Mouse (Mus musculus) embryonic facial prominence, embryonic 15.5 days (tissue): ENCODE measurements around the gene Gabrb2. TPM values are rescaled to one million over a fixed set of nuclear protein-coding genes. Genes with fewer than 3 reads are reported as not detected.

Source experiments
- ATAC-seq: fragments of 200-750 bp; cut with Nextera tagmentation; 2 replicates; pipeline ENCODE4 v1.8.0; 2017; ENCODE audit warnings: low read depth, moderate TSS enrichment; ENCODE audit not compliant: insufficient number of reproducible peaks, low FRiP score, low TSS enrichment
- H3K27ac ChIP-seq: fragments of 300-500 bp; sonication (generic); replicated peaks from 2 replicates; pipeline ENCODE4 v1.5.1; 2015; ENCODE audit warnings: mild to moderate bottlenecking, inconsistent platforms
- H3K27me3 ChIP-seq: fragments of 300-500 bp; sonication (generic); 2 replicates; pipeline ENCODE4 v1.6.1; 2015; ENCODE audit warnings: inconsistent platforms
- H3K36me3 ChIP-seq: fragments of 300-500 bp; sonication (generic); 2 replicates; pipeline ENCODE4 v1.6.1; 2015; ENCODE audit warnings: mild to moderate bottlenecking, inconsistent platforms
- H3K4me1 ChIP-seq: fragments of 300-500 bp; sonication (generic); 2 replicates; pipeline ENCODE4 v1.6.1; 2015; ENCODE audit warnings: inconsistent platforms
- H3K4me2 ChIP-seq: fragments of 300-500 bp; sonication (generic); replicated peaks from 2 replicates; pipeline ENCODE4 v1.6.1; 2015; ENCODE audit warnings: mild to moderate bottlenecking, inconsistent platforms
- H3K4me3 ChIP-seq: fragments of 300-500 bp; sonication (generic); replicated peaks from 2 replicates; pipeline ENCODE4 v1.5.1; 2015; ENCODE audit warnings: mild to moderate bottlenecking, inconsistent platforms
- H3K9ac ChIP-seq: fragments of 300-500 bp; sonication (generic); 2 replicates; pipeline ENCODE4 v1.6.1; 2015; ENCODE audit warnings: inconsistent platforms
- H3K9me3 ChIP-seq: fragments of 300-500 bp; sonication (generic); replicated peaks from 2 replicates; pipeline ENCODE4 v1.6.1; 2016; ENCODE audit warnings: inconsistent platforms
- WGBS: fragments of 180-500 bp; shearing (Covaris S2); methylation state at CpG from one replicate; pipeline ENCODE4 v1.1.7; 2015; 5-methylcytosine and 5-hydroxymethylcytosine counted together
- polyA plus RNA-seq: library from polyadenylated mRNA; unstranded; fragments of >200 nt; fragmentation: Nextera tagmentation; extraction: Ambion mirVana; gene quantifications from 2 replicates; pipeline ENCODE4 v1.2.1, GENCODE M21; 2015

The Gabrb2 gene
- polyA plus RNA-seq, 1 experiment from 2014 or later = 1.7 TPM

DNA sequence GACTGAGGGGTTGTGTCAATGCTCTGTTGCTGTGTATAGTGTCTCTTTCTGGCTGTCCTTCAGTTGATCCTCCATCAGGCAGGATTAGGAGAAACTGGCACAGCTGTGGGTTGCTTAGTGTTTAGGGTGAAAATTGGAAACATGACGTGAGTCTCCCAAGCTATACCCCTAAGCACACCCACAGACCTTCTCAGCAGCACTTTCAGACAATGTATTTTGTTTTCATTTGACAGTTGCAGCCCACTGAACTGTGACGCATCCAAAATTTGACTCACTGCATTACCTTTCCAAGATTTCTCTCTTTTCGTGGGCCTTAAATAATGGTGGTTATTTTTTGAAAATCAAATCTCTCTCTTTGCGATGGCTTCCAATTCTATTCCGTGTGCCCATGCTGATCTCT is 115.7 kb downstream of the Gabrb2 start:
- Histone ChIP-seq H3K4me3 (no peak overlapping the region), H3K27me3 (no peaks in the 10 kb centered on the region), H3K27ac (no peak overlapping the region), H3K4me1 (no peaks in the 10 kb centered on the region), H3K9ac (no peak overlapping the region), H3K9me3 (no peaks in the 10 kb centered on the region), H3K4me2 (no peak overlapping the region), H3K36me3 (no peaks in the 10 kb centered on the region)
- WGBS = 73% methylated on average over 5 of the region's 5 CpGs
- no peak for ATAC-seq

- Histone ChIP-seq H3K4me1 (no peaks in the 10 kb centered on the region), H3K4me3 (no peak overlapping the region), H3K4me2 (no peak overlapping the region), H3K9ac (no peak overlapping the region), H3K36me3 (no peaks in the 10 kb centered on the region), H3K27me3 (no peaks in the 10 kb centered on the region), H3K9me3 (no peaks in the 10 kb centered on the region), H3K27ac (no peak overlapping the region)
- no peak for ATAC-seq
- 66% methylated on average over 1 of the region's 1 CpGs for WGBS
Observed at GRCm38 (mm10) chr11:42535861-42536260, 116.3 kb downstream of the Gabrb2 start.

DNA sequence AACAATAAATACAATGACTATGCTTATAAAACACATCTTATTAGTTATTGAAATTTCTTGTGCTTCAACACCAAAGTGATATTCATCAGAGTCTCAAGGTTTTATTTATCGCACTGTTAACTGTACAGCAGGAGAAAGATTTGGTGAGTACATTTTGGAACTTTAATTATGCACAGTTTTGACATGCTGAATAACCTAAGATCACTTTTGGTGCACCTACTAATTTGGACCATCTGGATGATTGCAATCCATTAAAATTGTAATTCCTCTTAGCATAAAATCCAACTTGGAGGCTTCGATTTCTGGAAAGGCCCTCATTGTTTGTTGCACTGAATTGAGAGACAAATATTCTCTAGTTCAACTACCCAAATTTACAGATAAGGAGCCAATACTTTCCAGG is 123.3 kb downstream of the Gabrb2 start:
- H3K36me3 ChIP-seq = no peaks in the 10 kb centered on the region
- no peak overlapping the region for H3K27ac ChIP-seq
- no peak overlapping the region for H3K9ac ChIP-seq
- WGBS = 70% methylated on average over 2 of the region's 2 CpGs
- H3K4me2 ChIP-seq = no peak overlapping the region
- no peaks in the 10 kb centered on the region for H3K27me3 ChIP-seq
- no peaks in the 10 kb centered on the region for H3K4me1 ChIP-seq
- H3K4me3 ChIP-seq = no peak overlapping the region
- no peak for ATAC-seq
- no peaks in the 10 kb centered on the region for H3K9me3 ChIP-seq

- Histone ChIP-seq H3K9ac (no peak overlapping the region), H3K27me3 (no peaks in the 10 kb centered on the region), H3K4me3 (no peak overlapping the region), H3K27ac (no peak overlapping the region), H3K9me3 (no peaks in the 10 kb centered on the region), H3K36me3 (no peaks in the 10 kb centered on the region), H3K4me2 (no peak overlapping the region), H3K4me1 (no peaks in the 10 kb centered on the region)
- WGBS = 81% methylated on average over 5 of the region's 5 CpGs
- ATAC-seq = no peak
Observed at GRCm38 (mm10) chr11:42566023-42566422, 146.5 kb downstream of the Gabrb2 start.

GRCm38 (mm10) chr11:42571467-42571866 is 151.9 kb downstream of the Gabrb2 start:
- H3K4me1 ChIP-seq = no peaks in the 10 kb centered on the region
- WGBS = 72% methylated on average over 4 of the region's 4 CpGs

GRCm38 (mm10) chr11:42575146-42575873 is 155.8 kb downstream of the Gabrb2 start:
- WGBS = 75% methylated on average over 3 of the region's 3 CpGs

More at GRCm38 (mm10) chr11:42571467-42571866, 151.9 kb downstream of the Gabrb2 start:
- Histone ChIP-seq H3K9ac (no peak overlapping the region), H3K9me3 (no peaks in the 10 kb centered on the region), H3K36me3 (no peaks in the 10 kb centered on the region), H3K4me3 (no peak overlapping the region), H3K27me3 (no peaks in the 10 kb centered on the region), H3K4me2 (no peak overlapping the region), H3K27ac (no peak overlapping the region)
- ATAC-seq = no peak

DNA sequence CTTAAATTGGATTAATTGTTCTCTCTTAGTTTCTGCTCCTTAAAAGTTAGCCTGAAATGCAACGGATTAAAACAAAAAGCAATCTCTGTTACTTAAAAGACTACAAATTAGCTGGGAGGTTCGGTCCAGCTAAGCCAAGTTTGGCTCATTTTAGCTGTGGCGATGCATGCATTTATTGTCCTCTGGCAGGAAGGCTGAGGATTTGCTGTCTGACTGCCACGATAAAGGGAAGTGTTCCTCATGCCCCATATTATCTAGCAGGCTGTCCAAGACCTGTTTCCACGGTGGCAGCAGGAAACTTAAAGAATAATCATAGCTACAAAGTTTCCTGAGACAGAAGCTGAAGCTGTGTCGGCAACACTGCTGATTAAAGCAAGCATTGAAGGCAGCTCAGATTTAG is 160.2 kb downstream of the Gabrb2 start:
- no peaks in the 10 kb centered on the region for H3K27me3 ChIP-seq
- no peak overlapping the region for H3K9ac ChIP-seq
- H3K27ac ChIP-seq = no peak overlapping the region
- WGBS = 63% methylated on average over 6 of the region's 6 CpGs
- no peaks in the 10 kb centered on the region for H3K9me3 ChIP-seq
- no peaks in the 10 kb centered on the region for H3K4me1 ChIP-seq
- H3K4me3 ChIP-seq = no peak overlapping the region
- ATAC-seq = no peak
- H3K36me3 ChIP-seq = no peaks in the 10 kb centered on the region
- no peak overlapping the region for H3K4me2 ChIP-seq

More at GRCm38 (mm10) chr11:42575146-42575873, 155.8 kb downstream of the Gabrb2 start:
- H3K4me3 ChIP-seq = no peak overlapping the region
- no peaks in the 10 kb centered on the region for H3K9me3 ChIP-seq
- no peaks in the 10 kb centered on the region for H3K36me3 ChIP-seq
- no peak for ATAC-seq
- H3K27ac ChIP-seq = no peak overlapping the region
- no peaks in the 10 kb centered on the region for H3K4me1 ChIP-seq
- H3K27me3 ChIP-seq = no peaks in the 10 kb centered on the region
- H3K9ac ChIP-seq = no peak overlapping the region
- H3K4me2 ChIP-seq = no peak overlapping the region

DNA sequence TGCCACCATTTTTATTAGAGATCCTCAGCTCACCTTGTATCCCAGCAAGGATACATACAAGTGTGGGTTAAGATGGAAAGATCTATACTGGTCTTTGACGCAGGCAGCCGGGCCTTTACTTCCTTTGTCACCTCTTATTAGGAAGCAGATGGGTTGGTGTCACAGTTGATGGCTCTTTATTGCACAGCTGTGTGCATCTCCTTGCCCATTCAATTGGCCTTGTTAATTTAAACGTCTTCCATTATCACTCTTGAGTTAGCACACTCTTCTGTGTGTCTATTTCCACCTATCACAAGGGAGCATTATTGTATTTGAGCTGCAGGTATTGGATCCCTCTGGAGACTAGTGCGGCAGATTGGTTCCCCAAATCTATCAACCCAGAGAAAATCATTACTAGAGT is 161.6 kb downstream of the Gabrb2 start:
- Histone ChIP-seq H3K27me3 (no peaks in the 10 kb centered on the region), H3K9me3 (no peaks in the 10 kb centered on the region), H3K4me3 (no peak overlapping the region), H3K36me3 (no peaks in the 10 kb centered on the region), H3K4me2 (no peak overlapping the region), H3K9ac (no peak overlapping the region), H3K27ac (no peak overlapping the region), H3K4me1 (no peaks in the 10 kb centered on the region)
- no peak for ATAC-seq
- WGBS = 86% methylated on average over 4 of the region's 4 CpGs

- Histone ChIP-seq H3K4me3 (no peak overlapping the region), H3K27ac (no peak overlapping the region), H3K4me1 (no peaks in the 10 kb centered on the region), H3K4me2 (no peak overlapping the region), H3K36me3 (no peaks in the 10 kb centered on the region), H3K9me3 (no peaks in the 10 kb centered on the region), H3K9ac (no peak overlapping the region), H3K27me3 (no peaks in the 10 kb centered on the region)
- ATAC-seq = no peak
Observed at GRCm38 (mm10) chr11:42581753-42582152, 162.2 kb downstream of the Gabrb2 start.

DNA sequence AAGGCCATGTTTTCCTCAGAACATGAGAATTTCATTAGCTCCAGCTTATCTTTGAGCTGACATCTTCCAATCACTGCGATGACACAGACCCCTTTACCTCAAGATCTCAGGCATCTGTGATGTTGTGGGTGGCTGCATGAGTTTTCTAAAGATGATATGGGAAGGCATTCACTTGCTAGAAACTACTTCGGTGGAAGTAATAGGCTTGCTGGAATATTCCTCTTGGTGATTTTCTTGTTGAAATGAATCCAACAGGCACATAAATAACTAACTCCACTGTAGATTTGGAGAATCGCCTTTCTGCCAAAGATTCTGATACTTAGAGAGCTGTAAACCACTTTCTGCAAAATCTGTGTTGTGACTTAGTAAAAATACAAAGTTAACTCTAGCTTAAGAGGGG is 172.9 kb downstream of the Gabrb2 start:
- WGBS = 76% methylated on average over 3 of the region's 3 CpGs
- ATAC-seq = no peak
- Histone ChIP-seq H3K4me1 (no peaks in the 10 kb centered on the region), H3K36me3 (no peaks in the 10 kb centered on the region), H3K9me3 (no peaks in the 10 kb centered on the region), H3K9ac (no peak overlapping the region), H3K27me3 (no peaks in the 10 kb centered on the region), H3K4me2 (no peak overlapping the region), H3K4me3 (no peak overlapping the region), H3K27ac (no peak overlapping the region)

DNA sequence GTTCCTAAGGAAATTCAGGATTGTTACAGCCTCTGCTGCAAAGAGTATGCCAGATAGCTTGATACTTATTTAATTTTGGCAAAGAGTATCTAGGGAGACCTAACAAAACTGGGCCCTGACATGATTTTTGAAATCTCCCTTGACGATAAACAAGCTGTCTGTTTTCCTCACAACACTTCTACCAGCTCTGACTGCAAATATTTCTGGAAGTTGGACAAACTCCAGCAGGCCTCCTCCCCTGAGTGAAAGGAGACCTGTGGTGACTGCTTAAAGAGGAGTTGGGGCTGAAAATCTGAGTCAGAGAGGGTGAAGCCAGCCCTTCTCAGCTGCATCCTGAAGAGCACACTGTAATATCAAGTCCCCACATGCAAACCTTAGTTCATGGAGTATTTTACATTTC is 186.7 kb downstream of the Gabrb2 start:
- Histone ChIP-seq H3K9me3 (no peaks in the 10 kb centered on the region), H3K36me3 (no peaks in the 10 kb centered on the region), H3K27me3 (no peaks in the 10 kb centered on the region), H3K4me2 (no peak overlapping the region), H3K4me3 (no peak overlapping the region), H3K9ac (no peak overlapping the region), H3K27ac (no peak overlapping the region), H3K4me1 (no peaks in the 10 kb centered on the region)
- WGBS = 33% methylated on average over 1 of the region's 1 CpGs
- ATAC-seq = no peak

- no peak overlapping the region for H3K9ac ChIP-seq
- no peak overlapping the region for H3K4me3 ChIP-seq
- H3K9me3 ChIP-seq = no peaks in the 10 kb centered on the region
- no peaks in the 10 kb centered on the region for H3K4me1 ChIP-seq
- 90% methylated on average over 3 of the region's 3 CpGs for WGBS
- ATAC-seq = no peak
- no peak overlapping the region for H3K4me2 ChIP-seq
- H3K27ac ChIP-seq = no peak overlapping the region
- no peaks in the 10 kb centered on the region for H3K36me3 ChIP-seq
- H3K27me3 ChIP-seq = no peaks in the 10 kb centered on the region
Observed at GRCm38 (mm10) chr11:42609128-42609763, 189.7 kb downstream of the Gabrb2 start.
